Mouse (Mus musculus): ENCODE results near the gene Xrra1. TPM values are rescaled to one million over a fixed set of nuclear protein-coding genes. Genes with fewer than 3 reads are reported as not detected.
A peak's percentile ranks its signal among the peaks of the same experiment; 100 is the strongest.

Gene Xrra1
- polyA plus RNA-seq, 1 experiment from 2014 or later = 0.11 TPM

GRCm38 (mm10) chr7:99828083-99828570, 30.8 kb upstream of the Xrra1 start, which contains the start of gene Neu3:
Neu3 (minus strand) TSS chr7:99828417.
- H3K36me3 ChIP-seq = no peaks in the 10 kb centered on the region
- peak within 1 kb of the TSS; percentile 89 for H3K27ac ChIP-seq
- H3K4me3 ChIP-seq (replicated peaks) = peak within 1 kb of the TSS; percentile 52
- peak within 1 kb of the TSS; percentile 55 for H3K9ac ChIP-seq
- peak; percentile 97 for ATAC-seq
- no peaks in the 10 kb centered on the region for H3K9me3 ChIP-seq
- H3K4me2 ChIP-seq (replicated peaks) = peak within 1 kb of the TSS; percentile 73
- 0% methylated on average over 26 of the region's 26 CpGs for WGBS
- H3K27me3 ChIP-seq (replicated peaks) = no peaks in the 10 kb centered on the region
- peaks cover 8% of the 10 kb centered on the region for H3K4me1 ChIP-seq (replicated peaks)

GRCm38 (mm10) chr7:99833115-99833845, 25.6 kb upstream of the Xrra1 start:
- Histone ChIP-seq H3K4me2 (replicated peaks) (no peak overlapping the region), H3K27ac (no peak overlapping the region), H3K4me1 (replicated peaks) (peaks cover 5% of the 10 kb centered on the region; the same call in 1 of the 2 replicates), H3K9ac (no peak overlapping the region), H3K27me3 (replicated peaks) (no peaks in the 10 kb centered on the region), H3K9me3 (no peaks in the 10 kb centered on the region), H3K36me3 (no peaks in the 10 kb centered on the region), H3K4me3 (replicated peaks) (no peak overlapping the region)
- 83% methylated on average over 5 of the region's 5 CpGs for WGBS
- ATAC-seq = no peak

- WGBS = 94% methylated on average over 2 of the region's 2 CpGs
- ATAC-seq = no peak
These were observed 25.1 kb upstream of the Xrra1 start for GRCm38 (mm10) chr7:99833846-99834222.

GRCm38 (mm10) chr7:99834314-99834853, 24.5 kb upstream of the Xrra1 start:
- ATAC-seq = no peak
- Histone ChIP-seq H3K27ac (no peak overlapping the region), H3K4me3 (replicated peaks) (no peak overlapping the region), H3K4me2 (replicated peaks) (no peak overlapping the region), H3K4me1 (replicated peaks) (peaks cover 6% of the 10 kb centered on the region; the same call in 1 of the 2 replicates), H3K36me3 (peaks cover 2% of the 10 kb centered on the region; the same call in 1 of the 2 replicates), H3K9me3 (no peaks in the 10 kb centered on the region), H3K9ac (no peak overlapping the region), H3K27me3 (replicated peaks) (no peaks in the 10 kb centered on the region)
- WGBS = 82% methylated on average over 5 of the region's 5 CpGs

More at GRCm38 (mm10) chr7:99833846-99834222, 25.1 kb upstream of the Xrra1 start:
- no peak overlapping the region for H3K9ac ChIP-seq
- H3K4me2 ChIP-seq (replicated peaks) = no peak overlapping the region
- 0 out of 2 replicates have a peak, but pooled peaks cover 2% of the 10 kb centered on the region for H3K36me3 ChIP-seq
- no peak overlapping the region for H3K27ac ChIP-seq
- no peak overlapping the region for H3K4me3 ChIP-seq (replicated peaks)
- H3K27me3 ChIP-seq (replicated peaks) = no peaks in the 10 kb centered on the region
- no peaks in the 10 kb centered on the region for H3K9me3 ChIP-seq
- peaks cover 6% of the 10 kb centered on the region; the same call in 1 of the 2 replicates for H3K4me1 ChIP-seq (replicated peaks)

GRCm38 (mm10) chr7:99836781-99837180, 22.1 kb upstream of the Xrra1 start:
- Histone ChIP-seq H3K27ac (0 out of 2 replicates have a peak overlapping the region, but pooled peaks have one; percentile 56), H3K9ac (no peak overlapping the region), H3K4me1 (replicated peaks) (peaks cover 6% of the 10 kb centered on the region; the same call in 1 of the 2 replicates), H3K4me3 (replicated peaks) (no peak overlapping the region), H3K4me2 (replicated peaks) (no peak overlapping the region), H3K36me3 (peaks cover 2% of the 10 kb centered on the region; the same call in 1 of the 2 replicates), H3K27me3 (replicated peaks) (no peaks in the 10 kb centered on the region), H3K9me3 (no peaks in the 10 kb centered on the region)
- no peak for ATAC-seq
- 45% methylated on average over 4 of the region's 4 CpGs for whole genome bisulfite sequencing

GRCm38 (mm10) chr7:99837358-99838071, 21.4 kb upstream of the Xrra1 start:
- Histone ChIP-seq H3K4me2 (replicated peaks) (no peak overlapping the region), H3K27ac (peak overlapping the region; percentile 54), H3K4me3 (replicated peaks) (no peak overlapping the region), H3K9ac (no peak overlapping the region), H3K27me3 (replicated peaks) (no peaks in the 10 kb centered on the region), H3K4me1 (replicated peaks) (peaks cover 6% of the 10 kb centered on the region; the same call in 1 of the 2 replicates), H3K9me3 (no peaks in the 10 kb centered on the region), H3K36me3 (peaks cover 2% of the 10 kb centered on the region; the same call in 1 of the 2 replicates)
- 60% methylated on average over 6 of the region's 6 CpGs for WGBS
- peak; percentile 81 for ATAC-seq

GRCm38 (mm10) chr7:99838241-99838640, 20.7 kb upstream of the Xrra1 start:
- no peaks in the 10 kb centered on the region for H3K27me3 ChIP-seq (replicated peaks)
- peaks cover 8% of the 10 kb centered on the region for H3K36me3 ChIP-seq
- WGBS = 87% methylated on average over 3 of the region's 3 CpGs
- 0 out of 2 replicates have a peak, but pooled peaks have one; percentile 8 for ATAC-seq
- H3K9me3 ChIP-seq = no peaks in the 10 kb centered on the region
- H3K27ac ChIP-seq = peak overlapping the region; percentile 54
- H3K9ac ChIP-seq = no peak overlapping the region
- no peak overlapping the region for H3K4me3 ChIP-seq (replicated peaks)
- H3K4me1 ChIP-seq (replicated peaks) = peaks cover 6% of the 10 kb centered on the region; the same call in 1 of the 2 replicates
- no peak overlapping the region for H3K4me2 ChIP-seq (replicated peaks)

GRCm38 (mm10) chr7:99845533-99846236, 13.2 kb upstream of the Xrra1 start:
- no peak overlapping the region for H3K27ac ChIP-seq
- no peak overlapping the region for H3K4me2 ChIP-seq (replicated peaks)
- no peak overlapping the region for H3K4me3 ChIP-seq (replicated peaks)
- H3K4me1 ChIP-seq (replicated peaks) = no peaks in the 10 kb centered on the region
- H3K27me3 ChIP-seq (replicated peaks) = no peaks in the 10 kb centered on the region
- ATAC-seq = no peak
- H3K36me3 ChIP-seq = peaks cover 25% of the 10 kb centered on the region
- H3K9me3 ChIP-seq = no peaks in the 10 kb centered on the region
- WGBS = 89% methylated on average over 8 of the region's 8 CpGs
- H3K9ac ChIP-seq = no peak overlapping the region

- 95% methylated on average over 5 of the region's 5 CpGs for WGBS
- Histone ChIP-seq H3K36me3 (peaks cover 25% of the 10 kb centered on the region), H3K9ac (no peak overlapping the region), H3K27me3 (replicated peaks) (no peaks in the 10 kb centered on the region), H3K27ac (no peak overlapping the region), H3K4me3 (replicated peaks) (no peak overlapping the region), H3K4me2 (replicated peaks) (no peak overlapping the region), H3K4me1 (replicated peaks) (no peaks in the 10 kb centered on the region), H3K9me3 (no peaks in the 10 kb centered on the region)
- no peak for ATAC-seq
These were observed 8.4 kb upstream of the Xrra1 start for GRCm38 (mm10) chr7:99850534-99850933.

- no peak for ATAC-seq
- WGBS = 59% methylated on average over 1 of the region's 1 CpGs
- H3K36me3 ChIP-seq = peaks cover 25% of the 10 kb centered on the region
These were observed 7.8 kb upstream of the Xrra1 start for GRCm38 (mm10) chr7:99851121-99851520.

GRCm38 (mm10) chr7:99851618-99852017, 7.3 kb upstream of the Xrra1 start:
- Histone ChIP-seq H3K4me1 (replicated peaks) (peaks cover 4% of the 10 kb centered on the region; the same call in 1 of the 2 replicates), H3K36me3 (peaks cover 29% of the 10 kb centered on the region), H3K4me3 (replicated peaks) (no peak overlapping the region), H3K4me2 (replicated peaks) (no peak overlapping the region), H3K9ac (no peak overlapping the region), H3K9me3 (no peaks in the 10 kb centered on the region), H3K27me3 (replicated peaks) (no peaks in the 10 kb centered on the region), H3K27ac (no peak overlapping the region)
- no peak for ATAC-seq
- 85% methylated on average over 6 of the region's 6 CpGs for WGBS

More at GRCm38 (mm10) chr7:99851121-99851520, 7.8 kb upstream of the Xrra1 start:
- H3K4me2 ChIP-seq (replicated peaks) = no peak overlapping the region
- H3K9ac ChIP-seq = no peak overlapping the region
- no peaks in the 10 kb centered on the region for H3K4me1 ChIP-seq (replicated peaks)
- no peak overlapping the region for H3K4me3 ChIP-seq (replicated peaks)
- no peaks in the 10 kb centered on the region for H3K27me3 ChIP-seq (replicated peaks)
- no peak overlapping the region for H3K27ac ChIP-seq
- H3K9me3 ChIP-seq = no peaks in the 10 kb centered on the region

Data from intestine, embryonic 15.5 days (tissue).